ENCODE assay signal across 8 mouse cellular contexts in the genomic region with DNA sequence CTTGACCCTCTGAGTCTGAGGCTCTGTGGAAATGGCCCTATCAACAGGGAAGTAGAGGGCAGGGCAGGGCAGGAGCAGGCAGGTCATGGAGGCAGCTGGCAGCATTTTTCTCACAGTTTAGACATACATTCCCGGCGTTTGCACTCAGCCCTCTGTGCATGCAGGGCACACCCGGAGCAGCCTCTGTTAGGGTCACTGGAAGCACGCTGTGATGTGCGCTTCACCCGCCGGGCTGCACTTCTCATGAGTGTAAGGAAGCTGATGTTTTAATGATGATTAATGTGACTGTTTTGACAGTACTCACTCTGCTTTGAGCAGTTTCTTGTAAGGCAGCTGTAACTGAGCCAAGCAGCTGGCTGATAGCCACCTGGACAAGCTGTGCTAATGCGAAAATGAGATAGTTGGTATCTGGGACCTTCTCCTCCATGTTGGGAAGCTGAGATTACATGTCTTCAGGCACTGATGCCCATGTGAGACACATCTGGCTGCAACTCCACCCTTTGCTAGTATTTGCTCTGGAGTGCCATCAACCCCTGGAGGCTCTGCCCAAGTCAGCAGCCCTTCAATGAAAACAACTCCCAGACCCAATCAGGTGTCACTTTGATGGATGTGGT.
DNase-seq lines count a peak whose midpoint lies in the region; ATAC-seq lines count a peak whose summit lies in the region.

No protein-coding gene starts in this region.

- WGBS in kidney, embryonic 15.5 days = 21% methylated on average over 8 of the region's 8 CpGs
- 47% methylated on average over 8 of the region's 8 CpGs for WGBS in embryonic facial prominence, embryonic 10.5 days
- WGBS in liver, embryonic 15.5 days (ENCODE audit: insufficient replicate concordance) = 18% methylated on average over 8 of the region's 8 CpGs

- H3K9me3 ChIP-seq in kidney, embryonic 15.5 days (replicated peaks) = no peaks in the 10 kb centered on the region
- no peaks in the 10 kb centered on the region for H3K9me3 ChIP-seq in embryonic facial prominence, embryonic 10.5 days
- no peaks in the 10 kb centered on the region for H3K9me3 ChIP-seq in liver, embryonic 15.5 days (replicated peaks)

- no peak overlapping the region for H3K4me3 ChIP-seq in kidney, embryonic 15.5 days (replicated peaks)
- no peak overlapping the region for H3K4me3 ChIP-seq in embryonic facial prominence, embryonic 10.5 days
- peak overlapping the region; percentile 24 for H3K4me3 ChIP-seq in liver, embryonic 15.5 days (replicated peaks)

- no peak overlapping the region for H3K9ac ChIP-seq in kidney, embryonic 15.5 days
- H3K9ac ChIP-seq in liver, embryonic 15.5 days = peak overlapping the region; percentile 63

- H3K36me3 ChIP-seq in kidney, embryonic 15.5 days = no peaks in the 10 kb centered on the region
- H3K36me3 ChIP-seq in embryonic facial prominence, embryonic 10.5 days (replicated peaks) = no peaks in the 10 kb centered on the region
- H3K36me3 ChIP-seq in liver, embryonic 15.5 days (replicated peaks) = no peaks in the 10 kb centered on the region

- ATAC-seq in kidney, embryonic 15.5 days (replicated peaks; ENCODE audit: low FRiP score) = peak; percentile 75
- ATAC-seq in liver, embryonic 15.5 days (ENCODE audit: insufficient read depth) = peak; percentile 96
- no peak for ATAC-seq in granulocyte monocyte progenitor cell, adult 5-6 weeks (replicated peaks; ENCODE audit: poor library complexity, severe bottlenecking)

- no peaks in the 10 kb centered on the region for H3K27me3 ChIP-seq in kidney, embryonic 15.5 days
- H3K27me3 ChIP-seq in embryonic facial prominence, embryonic 10.5 days (replicated peaks; ENCODE audit: low read depth, poor library complexity, severe bottlenecking) = no peaks in the 10 kb centered on the region
- peaks cover 39% of the 10 kb centered on the region; the same call in 1 of the 2 replicates for H3K27me3 ChIP-seq in liver, embryonic 15.5 days

- no peak for DNase-seq in kidney, postnatal 10 days
- peak; percentile 8 for DNase-seq in MN1 (ENCODE audit: low spot score)
- DNase-seq in embryonic facial prominence, embryonic 10.5 days (ENCODE audit: low spot score) = peak; percentile 41
- DNase-seq in left cerebral cortex, adult 18-20 months (ENCODE audit: low spot score in 2 of 2) = no peak
- no peak for DNase-seq in spleen, adult 18-20 months

- H3K27ac ChIP-seq in kidney, embryonic 15.5 days = 0 out of 2 replicates have a peak overlapping the region, but pooled peaks have one; percentile 0
- H3K27ac ChIP-seq in embryonic facial prominence, embryonic 10.5 days (replicated peaks) = peak overlapping the region; percentile 30; the same call in 1 of the 2 replicates
- H3K27ac ChIP-seq in liver, embryonic 15.5 days (replicated peaks) = peak overlapping the region; percentile 99

- no peak overlapping the region for H3K4me2 ChIP-seq in kidney, embryonic 15.5 days
- peak overlapping the region; percentile 61 for H3K4me2 ChIP-seq in liver, embryonic 15.5 days

- peaks cover 30% of the 10 kb centered on the region for H3K4me1 ChIP-seq in kidney, embryonic 15.5 days
- H3K4me1 ChIP-seq in embryonic facial prominence, embryonic 10.5 days = peaks cover 38% of the 10 kb centered on the region
- peaks cover 83% of the 10 kb centered on the region for H3K4me1 ChIP-seq in liver, embryonic 15.5 days (replicated peaks)

Comparison
In these comparisons a context has a peak if more than half of its experiments do, and no peak if none do; other contexts are left out.
1. H3K27ac ChIP-seq: peak in every context shown above with its lines; median percentile 99 in liver, embryonic 15.5 days; 30 in embryonic facial prominence, embryonic 10.5 days; 0 in kidney, embryonic 15.5 days.
2. DNase-seq: peak in MN1 (single experiment) and embryonic facial prominence, embryonic 10.5 days (single experiment); none in kidney, postnatal 10 days (single experiment), left cerebral cortex, adult 18-20 months (0 of 2) and spleen, adult 18-20 months (0 of 2).